Mouse (Mus musculus) left cerebral cortex, adult 2 months (tissue): ENCODE measurements around the gene Gm44805. TPM values are rescaled to one million over a fixed set of nuclear protein-coding genes. Genes with fewer than 3 reads are reported as not detected.

ENCODE experiments used
- DNase-seq, 2 experiments: peaks; one replicate each; pipeline ENCODE4 v3.0.0; 2021 to 2022; ENCODE audit warnings: low spot score in 2 of 2, mixed read lengths in 1 of 2; ENCODE audit errors: extremely low spot score in 1 of 2
- H3K27ac ChIP-seq: fragments of 200-600 bp; 2 replicates; pipeline ENCODE4 v1.8.1; 2022
- H3K4me3 ChIP-seq: fragments of 200-600 bp; 2 replicates; pipeline ENCODE4 v1.8.1; 2022
- CTCF ChIP-seq: fragments of 200-600 bp; IDR thresholded peaks from 2 replicates; pipeline ENCODE4 v1.8.1; 2022; ENCODE audit warnings: antibody characterized with exemption, mild to moderate bottlenecking, moderate library complexity
- intact Hi-C: fragments of 180-260 bp; cut with DNase I; formaldehyde crosslinking; loops from one replicate; pipeline ENCODE4 v1.15.1; 2025
- total RNA-seq, 2 experiments: library from RNA; stranded (reverse); gene quantifications; 2 replicates each; pipeline ENCODE4 v1.2.3; 2021

The Gm44805 gene
- total RNA-seq, 2 experiments from 2014 or later = not detected

DNA sequence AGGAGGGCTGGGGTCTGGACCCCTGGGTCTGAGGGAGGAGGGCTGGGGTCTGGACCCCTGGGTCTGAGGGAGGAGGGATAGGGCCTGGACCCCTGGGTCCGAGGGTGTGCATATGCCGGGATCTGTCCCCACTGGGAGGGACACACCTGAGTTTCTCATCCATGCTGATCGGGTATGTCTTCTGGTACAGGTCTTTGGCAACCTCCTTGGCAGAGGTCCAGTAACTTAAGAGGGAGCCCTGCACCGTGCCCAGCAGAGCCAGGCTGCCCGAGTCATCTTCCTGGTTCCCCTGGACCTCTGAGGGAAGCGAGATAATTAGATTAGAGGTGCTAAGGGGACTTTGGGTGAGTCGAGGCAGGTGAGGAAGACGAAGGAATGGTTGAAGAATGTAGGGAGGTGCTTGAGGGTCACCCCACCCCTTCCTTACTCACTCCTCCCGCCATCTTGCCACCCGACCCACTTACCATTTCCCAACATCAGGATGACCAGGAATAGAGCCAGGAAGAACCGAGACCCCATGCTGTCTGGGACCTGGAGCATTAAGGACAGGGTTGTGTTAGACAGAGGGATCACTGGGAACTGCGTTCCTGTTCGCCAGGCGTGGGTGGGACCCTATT, 8.0 kb downstream of the Gm44805 start:
- no peak for TF ChIP-seq CTCF
- Histone ChIP-seq H3K4me3 (no peak overlapping the region), H3K27ac (no peak overlapping the region)
- DNase-seq = no peak
- intact Hi-C loops = no loop called here

GRCm38 (mm10) chr7:19671511-19671910, 9.7 kb downstream of the Gm44805 start:
- intact Hi-C loops = no loop called here
- TF ChIP-seq CTCF = no peak
- no peak overlapping the region for H3K4me3 ChIP-seq
- H3K27ac ChIP-seq = no peak overlapping the region
- no peak for DNase-seq

DNA sequence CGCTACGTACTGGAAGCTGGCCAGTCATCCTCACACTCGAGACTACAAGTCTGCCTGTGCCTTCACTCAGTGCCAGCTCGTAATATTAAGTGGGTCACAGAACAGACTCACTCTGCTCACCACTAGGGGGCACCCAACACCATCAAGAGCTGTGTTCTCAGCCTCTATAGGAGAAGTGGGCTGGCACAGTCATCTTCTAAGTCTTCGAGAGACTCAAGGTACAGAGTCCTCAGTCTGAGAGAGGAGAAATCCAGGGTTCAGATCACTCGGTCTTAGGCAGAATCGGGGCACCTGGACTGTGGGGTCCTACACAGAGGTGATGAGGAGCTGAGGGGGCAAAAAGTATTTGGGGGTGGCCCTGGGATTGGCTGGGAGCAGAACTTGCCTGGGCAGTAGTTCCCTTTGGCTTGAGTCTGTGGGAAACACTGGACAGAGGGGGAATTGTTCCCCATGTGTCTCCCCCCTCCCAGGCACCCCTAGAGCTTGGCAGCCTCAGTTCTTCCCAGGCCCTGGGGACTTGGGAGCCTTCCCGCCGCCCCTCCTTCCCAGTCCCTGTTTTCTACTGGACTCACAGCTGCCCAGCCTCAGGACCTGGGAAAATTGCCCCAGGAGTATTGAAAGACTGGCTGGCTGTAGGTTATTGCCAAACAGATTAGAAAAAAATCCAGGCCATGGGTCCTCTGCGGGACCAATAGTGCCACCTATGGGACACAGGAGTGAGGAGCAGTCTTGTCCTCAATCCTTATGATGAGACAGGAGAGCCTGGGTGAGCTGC, 12.1 kb downstream of the Gm44805 start:
- peak; percentile 95 for TF ChIP-seq CTCF
- Histone ChIP-seq H3K27ac (peak overlapping the region; percentile 76), H3K4me3 (no peak overlapping the region)
- intact Hi-C loops = loop anchor here (1.0 to 5.0 kb wide), 3 partner anchors 32 to 123 kb away; no protein-coding TSS in a partner anchor
- peak; percentile 89 to 91 for DNase-seq

DNA sequence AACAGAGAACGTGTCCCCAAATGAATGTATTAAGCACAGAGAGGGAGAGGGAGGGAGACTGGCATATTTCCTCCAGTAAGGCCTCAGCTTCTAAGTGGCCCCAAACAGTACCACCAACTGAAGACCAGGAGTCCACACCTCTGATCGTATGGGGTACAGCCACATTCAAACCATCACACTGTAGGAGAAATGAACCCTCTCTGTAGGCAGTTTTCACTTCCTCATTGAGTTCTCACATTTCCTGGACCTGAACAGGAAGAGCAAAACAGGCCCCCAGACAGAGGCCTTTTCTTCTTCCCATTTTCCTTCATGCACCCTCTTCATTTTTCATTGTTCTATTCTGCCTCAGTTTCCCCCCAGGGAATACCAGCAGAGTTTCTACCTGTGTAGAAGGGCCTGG, 13.8 kb downstream of the Gm44805 start:
- no peak for DNase-seq
- Histone ChIP-seq H3K27ac (no peak overlapping the region), H3K4me3 (no peak overlapping the region)
- intact Hi-C loops = loop anchor here (5.0 kb wide), 1 partner anchor 125 kb away; no protein-coding TSS in a partner anchor
- no peak for TF ChIP-seq CTCF

DNA sequence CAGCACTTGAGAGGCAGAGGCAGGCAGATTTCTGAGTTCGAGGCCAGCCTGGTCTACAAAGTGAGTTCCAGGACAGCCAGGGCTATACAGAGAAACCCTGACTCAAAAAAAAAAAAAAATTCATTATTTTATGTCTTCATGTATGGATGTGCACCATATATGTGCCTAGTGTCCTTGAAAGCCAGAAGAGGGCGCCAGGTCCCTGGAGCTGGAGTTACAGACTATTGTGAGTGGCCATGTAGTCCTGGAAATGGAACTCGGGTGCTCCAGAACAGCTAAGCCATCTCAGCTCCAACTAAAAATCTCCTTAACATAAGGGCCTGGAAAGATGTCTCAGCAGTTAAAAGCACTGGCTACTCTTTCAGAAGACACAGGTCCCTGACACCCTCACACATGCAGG, 14.5 kb downstream of the Gm44805 start:
- intact Hi-C loops = loop anchor here (5.0 kb wide), 1 partner anchor 126 kb away; no protein-coding TSS in a partner anchor
- Histone ChIP-seq H3K4me3 (no peak overlapping the region), H3K27ac (no peak overlapping the region)
- no peak for DNase-seq
- no peak; the same call in none of the 2 replicates for TF ChIP-seq CTCF

GRCm38 (mm10) chr7:19664955-19665841, 16.0 kb downstream of the Gm44805 start, which contains the start of gene Clptm1:
Gene Clptm1, minus strand, starts transcription at chr7:19665033.
- TF ChIP-seq CTCF = peak; percentile 28
- H3K27ac ChIP-seq = peak within 1 kb of the TSS; percentile 93
- intact Hi-C loops = loop anchor here (5.0 kb wide), 1 partner anchor 127 kb away; no protein-coding TSS in a partner anchor
- peak; percentile 97 to 98 for DNase-seq
- peak within 1 kb of the TSS; percentile 99 for H3K4me3 ChIP-seq

GRCm38 (mm10) chr7:19664455-19664954, 16.7 kb downstream of the Gm44805 start:
- intact Hi-C loops = no loop called here
- Histone ChIP-seq H3K27ac (peak overlapping the region; percentile 93), H3K4me3 (peak overlapping the region; percentile 99)
- TF ChIP-seq CTCF = no peak; the same call in 1 of the 2 replicates
- no peak for DNase-seq

- peak overlapping the region; percentile 99 for H3K4me3 ChIP-seq
- H3K27ac ChIP-seq = peak overlapping the region; percentile 44; the same call in 1 of the 2 replicates
- TF ChIP-seq CTCF = no peak
- intact Hi-C loops = no loop called here
- DNase-seq = no peak
These were observed 17.3 kb downstream of the Gm44805 start for GRCm38 (mm10) chr7:19663940-19664339.

GRCm38 (mm10) chr7:19652614-19653013, 28.6 kb downstream of the Gm44805 start:
- intact Hi-C loops = no loop called here
- Histone ChIP-seq H3K27ac (no peak overlapping the region), H3K4me3 (no peak overlapping the region)
- no peak for TF ChIP-seq CTCF
- DNase-seq = no peak

- Histone ChIP-seq H3K27ac (no peak overlapping the region), H3K4me3 (no peak overlapping the region)
- no peak for TF ChIP-seq CTCF
- intact Hi-C loops = no loop called here
- DNase-seq = no peak
These were observed 30.0 kb downstream of the Gm44805 start for GRCm38 (mm10) chr7:19651063-19651786.

DNA sequence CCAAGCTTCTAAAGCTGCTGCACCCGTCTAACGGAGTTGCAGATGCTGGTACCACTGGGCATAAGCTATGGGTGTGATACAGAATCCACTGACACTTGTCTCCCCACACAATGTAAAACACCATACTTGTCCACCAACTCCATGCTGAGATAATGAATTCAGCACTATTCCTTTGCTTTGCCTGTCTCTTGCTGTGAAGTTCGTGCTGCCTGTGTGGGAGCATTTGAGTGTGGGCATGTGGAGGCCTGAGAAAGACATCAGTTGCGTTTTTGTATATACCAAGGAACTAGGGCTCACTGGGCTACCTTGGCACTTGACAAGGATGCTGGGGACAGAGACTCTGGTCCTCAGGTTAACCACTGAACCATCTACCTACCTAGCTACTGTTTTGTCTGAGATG, 40.0 kb downstream of the Gm44805 start:
- Histone ChIP-seq H3K4me3 (no peak overlapping the region), H3K27ac (peak overlapping the region; percentile 33; the same call in 1 of the 2 replicates)
- intact Hi-C loops = no loop called here
- no peak for DNase-seq
- TF ChIP-seq CTCF = no peak
